Mouse (Mus musculus) right cerebral cortex, postnatal 25 days (tissue): ENCODE data around the gene Ptger4.

ENCODE experiments used
- DNase-seq: peaks from one replicate; pipeline ENCODE4 v3.0.0; 2022

Ptger4 gene

GRCm38 (mm10) chr15:5157386-5157785 lies 86.6 kb downstream of the Ptger4 start:
- DNase-seq, result no peak
